Mouse (Mus musculus) layer of hippocampus, adult 8-10 months (tissue): ENCODE measurements around the gene Apc2. TPM values are rescaled to one million over a fixed set of nuclear protein-coding genes. Genes with fewer than 3 reads are reported as not detected.

Experiments
- microRNA-seq, 2 experiments: library from miRNA; unstranded; fragments of <30 nt; microRNA quantifications; one replicate each; pipeline ENCODE4 v1.2.0; 2022
- total RNA-seq, 4 experiments: library from RNA; stranded (reverse); gene quantifications; 2 replicates each; pipeline ENCODE4 v1.2.4; 2022

The Apc2 gene
- total RNA-seq, 4 experiments from 2014 or later, result 90.4 to 113 (median 110) TPM

Small RNA genes lying within 50 kb of the gene (microRNA-seq; reads per million reads assigned to microRNA genes)
- 1.8 to 3.2 reads per million in 2 experiments for gene Mir6911

Other genes with a start within 250 kb of the Apc2 start
- gene Gpx4, start 248.8 kb upstream of the Apc2 start, total RNA-seq, result 100 to 1,000 TPM; 433 to 528 (median 468) TPM
- 10 to 100 TPM; 19.9 to 52.8 (median 29.8) TPM for gene Sbno2, start 190.4 kb upstream of the Apc2 start, total RNA-seq
- gene Stk11, start 180.2 kb upstream of the Apc2 start, total RNA-seq, result 100 to 1,000 TPM in 1 of 4 experiments, 10 to 100 TPM in 3; 94.2 to 111 (median 96.5) TPM
- gene Atp5d, start 157.3 kb upstream of the Apc2 start, total RNA-seq, result 100 to 1,000 TPM; 315 to 328 (median 323) TPM
- gene Cbarp, start 155.1 kb upstream of the Apc2 start, total RNA-seq, result 100 to 1,000 TPM; 295 to 345 (median 308) TPM
- 10 to 100 TPM; 47.2 to 63.6 (median 58.0) TPM for gene Midn, start 147.7 kb upstream of the Apc2 start, total RNA-seq
- gene Cirbp, start 130.0 kb upstream of the Apc2 start, total RNA-seq, result 100 to 1,000 TPM in 2 of 4 experiments, 10 to 100 TPM in 2; 75.7 to 148 (median 96.4) TPM
- 1 to 10 TPM; 1.8 to 9.0 (median 6.2) TPM for gene 1600002K03Rik, start 123.0 kb upstream of the Apc2 start, total RNA-seq
- 1 to 10 TPM; 7.4 to 8.3 (median 7.9) TPM for gene Efna2, start 116.5 kb upstream of the Apc2 start, total RNA-seq
- gene Mum1, start 69.5 kb upstream of the Apc2 start, total RNA-seq, result 10 to 100 TPM; 44.5 to 51.5 (median 45.6) TPM
- 100 to 1,000 TPM; 190 to 206 (median 201) TPM for gene Ndufs7, start 46.9 kb upstream of the Apc2 start, total RNA-seq
- 10 to 100 TPM; 22.4 to 34.7 (median 27.9) TPM for gene Gamt, start 35.0 kb upstream of the Apc2 start, total RNA-seq
- gene Dazap1, start 34.5 kb upstream of the Apc2 start, total RNA-seq, result 10 to 100 TPM; 84.8 to 98.3 (median 91.6) TPM
- 1,000 to 10,000 TPM in 1 of 4 experiments, 100 to 1,000 TPM in 3; 755 to 1,005 (median 888) TPM for gene Rps15, start 3.5 kb upstream of the Apc2 start, total RNA-seq
- gene 2310011J03Rik, start 24.6 kb downstream of the Apc2 start, total RNA-seq, result 10 to 100 TPM; 20.4 to 27.1 (median 23.3) TPM
- 1 to 10 TPM; 3.3 to 6.4 (median 4.1) TPM for gene Pcsk4, start 33.5 kb downstream of the Apc2 start, total RNA-seq
- 10 to 100 TPM in 2 of 4 experiments, 1 to 10 TPM in 2; 9.2 to 12.3 (median 10.2) TPM for gene Reep6, start 34.0 kb downstream of the Apc2 start, total RNA-seq
- gene Adamtsl5, start 52.4 kb downstream of the Apc2 start, total RNA-seq, result 1 to 10 TPM; 5.8 to 7.4 (median 6.7) TPM
- gene Plk5, start 60.5 kb downstream of the Apc2 start, total RNA-seq, result 10 to 100 TPM; 18.0 to 36.4 (median 30.4) TPM
- gene Mex3d, start 91.7 kb downstream of the Apc2 start, total RNA-seq, result 10 to 100 TPM; 17.0 to 19.6 (median 18.3) TPM
- gene Mbd3, start 103.6 kb downstream of the Apc2 start, total RNA-seq, result 100 to 1,000 TPM; 149 to 154 (median 150) TPM
- gene Uqcr11, start 110.9 kb downstream of the Apc2 start, total RNA-seq, result 100 to 1,000 TPM; 320 to 446 (median 390) TPM
- gene Tcf3, start 137.7 kb downstream of the Apc2 start, total RNA-seq, result 10 to 100 TPM; 29.5 to 33.9 (median 32.2) TPM
- under 1 TPM in 1 of 4 experiments, not detected in 3; 0.06 TPM for gene Onecut3, start 198.9 kb downstream of the Apc2 start, total RNA-seq
- gene Atp8b3, start 243.1 kb downstream of the Apc2 start, total RNA-seq, result 1 to 10 TPM in 1 of 4 experiments, under 1 TPM in 3; 0.11 to 1.2 (median 0.17) TPM